Mouse (Mus musculus) neural tube, embryonic 11.5 days (tissue): ENCODE measurements around the gene St3gal5. TPM values are rescaled to one million over a fixed set of nuclear protein-coding genes. Genes with fewer than 3 reads are reported as not detected.

Experiments
- ATAC-seq: fragments of 200-750 bp; cut with Nextera tagmentation; 2 replicates; pipeline ENCODE4 v1.8.0; 2017; ENCODE audit warnings: moderate number of reproducible peaks, mild to moderate bottlenecking, moderate TSS enrichment, moderate library complexity; ENCODE audit not compliant: insufficient read depth, low FRiP score, low TSS enrichment
- DNase-seq: peaks from one replicate; pipeline ENCODE4 v3.0.0-alpha.2; 2015; ENCODE audit warnings: low spot score
- H3K27ac ChIP-seq: fragments of 300-500 bp; sonication (generic); 2 replicates; pipeline ENCODE4 v1.5.1; 2014; ENCODE audit warnings: low read depth, mild to moderate bottlenecking, low read length
- H3K27me3 ChIP-seq: fragments of 300-500 bp; sonication (generic); 2 replicates; pipeline ENCODE4 v1.6.1; 2014; ENCODE audit warnings: mild to moderate bottlenecking, low read length, mixed read lengths; ENCODE audit not compliant: control insufficient read depth, insufficient read depth
- H3K36me3 ChIP-seq: fragments of 300-500 bp; sonication (generic); 2 replicates; pipeline ENCODE4 v1.6.1; 2014; ENCODE audit warnings: mild to moderate bottlenecking, low read length, moderate library complexity, mixed read lengths; ENCODE audit not compliant: control insufficient read depth, insufficient read depth
- H3K4me1 ChIP-seq: fragments of 300-500 bp; sonication (generic); 2 replicates; pipeline ENCODE4 v1.6.1; 2014; ENCODE audit warnings: low read length, mixed read lengths; ENCODE audit not compliant: control insufficient read depth, insufficient read depth
- H3K4me2 ChIP-seq: fragments of 300-500 bp; sonication (generic); 2 replicates; pipeline ENCODE4 v1.6.1; 2014; ENCODE audit warnings: low read depth, mild to moderate bottlenecking, moderate library complexity
- H3K4me3 ChIP-seq: fragments of 300-500 bp; sonication (generic); 2 replicates; pipeline ENCODE4 v1.5.1; 2014; ENCODE audit warnings: low read depth, low read length
- H3K9ac ChIP-seq: fragments of 300-500 bp; sonication (generic); 2 replicates; pipeline ENCODE4 v1.6.1; 2014; ENCODE audit warnings: mild to moderate bottlenecking, low read length
- H3K9me3 ChIP-seq: fragments of 300-500 bp; sonication (generic); 2 replicates; pipeline ENCODE4 v1.6.1; 2016; ENCODE audit warnings: low read length; ENCODE audit not compliant: control insufficient read depth
- WGBS: fragments of 180-500 bp; shearing (Covaris S2); extraction: QIAGEN DNeasy Blood & Tissue Kit; methylation state at CpG from one replicate; pipeline ENCODE4 v1.1.7; 2014; 5-methylcytosine and 5-hydroxymethylcytosine counted together
- polyA plus RNA-seq: library from polyadenylated mRNA; unstranded; fragments of >200 nt; fragmentation: Nextera tagmentation; extraction: Ambion mirVana; gene quantifications from 2 replicates; pipeline ENCODE4 v1.2.1, GENCODE M21; 2014

St3gal5 gene
- polyA plus RNA-seq, 1 experiment from 2014 or later = 44.6 TPM

GRCm38 (mm10) chr6:72063718-72064117 lies 33.7 kb upstream of the St3gal5 start:
- 83% methylated on average over 6 of the region's 6 CpGs for WGBS
- H3K4me2 ChIP-seq = no peak overlapping the region
- H3K9me3 ChIP-seq = no peaks in the 10 kb centered on the region
- H3K27ac ChIP-seq = no peak overlapping the region
- ATAC-seq (no peak), DNase-seq (no peak)
- H3K4me3 ChIP-seq = no peak overlapping the region
- H3K9ac ChIP-seq = no peak overlapping the region
- no peaks in the 10 kb centered on the region for H3K27me3 ChIP-seq
- no peaks in the 10 kb centered on the region for H3K36me3 ChIP-seq
- H3K4me1 ChIP-seq = no peaks in the 10 kb centered on the region

- Histone ChIP-seq H3K9ac (no peak overlapping the region), H3K4me1 (no peaks in the 10 kb centered on the region), H3K36me3 (no peaks in the 10 kb centered on the region), H3K27me3 (no peaks in the 10 kb centered on the region), H3K4me2 (no peak overlapping the region), H3K27ac (no peak overlapping the region), H3K9me3 (no peaks in the 10 kb centered on the region), H3K4me3 (no peak overlapping the region)
- ATAC-seq = no peak
- DNase-seq = no peak
- WGBS = 74% methylated on average over 9 of the region's 10 CpGs
These were observed 31.4 kb upstream of the St3gal5 start for GRCm38 (mm10) chr6:72065988-72066387.

GRCm38 (mm10) chr6:72068436-72068835 lies 29.0 kb upstream of the St3gal5 start:
- Histone ChIP-seq H3K36me3 (no peaks in the 10 kb centered on the region), H3K4me3 (no peak overlapping the region), H3K4me1 (no peaks in the 10 kb centered on the region), H3K9ac (no peak overlapping the region), H3K27me3 (no peaks in the 10 kb centered on the region), H3K9me3 (no peaks in the 10 kb centered on the region), H3K4me2 (no peak overlapping the region), H3K27ac (no peak overlapping the region)
- no peak for ATAC-seq
- DNase-seq = no peak
- WGBS = 92% methylated on average over 4 of the region's 4 CpGs

GRCm38 (mm10) chr6:72071281-72071870 lies 26.0 kb upstream of the St3gal5 start:
- H3K27ac ChIP-seq = no peak overlapping the region
- H3K4me3 ChIP-seq = no peak overlapping the region
- H3K36me3 ChIP-seq = no peaks in the 10 kb centered on the region
- H3K9ac ChIP-seq = no peak overlapping the region
- H3K27me3 ChIP-seq = no peaks in the 10 kb centered on the region
- no peak for DNase-seq
- no peaks in the 10 kb centered on the region for H3K4me1 ChIP-seq
- 67% methylated on average over 5 of the region's 5 CpGs for WGBS
- ATAC-seq = no peak
- H3K4me2 ChIP-seq = no peak overlapping the region
- H3K9me3 ChIP-seq = no peaks in the 10 kb centered on the region

GRCm38 (mm10) chr6:72073781-72074180 lies 23.6 kb upstream of the St3gal5 start:
- Histone ChIP-seq H3K36me3 (no peaks in the 10 kb centered on the region), H3K27me3 (no peaks in the 10 kb centered on the region), H3K9ac (no peak overlapping the region), H3K27ac (no peak overlapping the region), H3K4me3 (no peak overlapping the region), H3K4me2 (no peak overlapping the region), H3K9me3 (no peaks in the 10 kb centered on the region), H3K4me1 (no peaks in the 10 kb centered on the region)
- no peak for ATAC-seq
- WGBS = 97% methylated on average over 4 of the region's 4 CpGs
- no peak for DNase-seq

GRCm38 (mm10) chr6:72076512-72076911 lies 20.9 kb upstream of the St3gal5 start:
- H3K9me3 ChIP-seq = no peaks in the 10 kb centered on the region
- no peak overlapping the region for H3K27ac ChIP-seq
- H3K27me3 ChIP-seq = no peaks in the 10 kb centered on the region
- no peaks in the 10 kb centered on the region for H3K36me3 ChIP-seq
- H3K4me2 ChIP-seq = no peak overlapping the region
- H3K9ac ChIP-seq = no peak overlapping the region
- DNase-seq = no peak
- no peak overlapping the region for H3K4me3 ChIP-seq
- WGBS = 79% methylated on average over 9 of the region's 9 CpGs
- no peak for ATAC-seq
- H3K4me1 ChIP-seq = no peaks in the 10 kb centered on the region

GRCm38 (mm10) chr6:72078178-72078577 lies 19.2 kb upstream of the St3gal5 start:
- H3K27ac ChIP-seq = no peak overlapping the region
- no peaks in the 10 kb centered on the region for H3K9me3 ChIP-seq
- no peak overlapping the region for H3K4me3 ChIP-seq
- ATAC-seq = no peak
- WGBS = 84% methylated on average over 5 of the region's 5 CpGs
- H3K4me2 ChIP-seq = no peak overlapping the region
- no peak for DNase-seq
- no peaks in the 10 kb centered on the region for H3K4me1 ChIP-seq
- no peaks in the 10 kb centered on the region for H3K36me3 ChIP-seq
- H3K27me3 ChIP-seq = no peaks in the 10 kb centered on the region
- no peak overlapping the region for H3K9ac ChIP-seq

GRCm38 (mm10) chr6:72081318-72082024 lies 15.9 kb upstream of the St3gal5 start:
- no peak overlapping the region for H3K9ac ChIP-seq
- H3K27ac ChIP-seq = no peak overlapping the region
- WGBS = 92% methylated on average over 13 of the region's 13 CpGs
- H3K9me3 ChIP-seq = no peaks in the 10 kb centered on the region
- no peak overlapping the region for H3K4me3 ChIP-seq
- no peaks in the 10 kb centered on the region for H3K27me3 ChIP-seq
- no peaks in the 10 kb centered on the region for H3K36me3 ChIP-seq
- no peaks in the 10 kb centered on the region for H3K4me1 ChIP-seq
- H3K4me2 ChIP-seq = no peak overlapping the region
- ATAC-seq (no peak), DNase-seq (no peak)

GRCm38 (mm10) chr6:72087402-72087801 lies 10.0 kb upstream of the St3gal5 start:
- H3K36me3 ChIP-seq = no peaks in the 10 kb centered on the region
- 85% methylated on average over 5 of the region's 5 CpGs for WGBS

More at GRCm38 (mm10) chr6:72087402-72087801, 10.0 kb upstream of the St3gal5 start:
- Histone ChIP-seq H3K4me1 (no peaks in the 10 kb centered on the region), H3K4me3 (no peak overlapping the region), H3K4me2 (no peak overlapping the region), H3K27me3 (no peaks in the 10 kb centered on the region), H3K9me3 (no peaks in the 10 kb centered on the region), H3K9ac (no peak overlapping the region), H3K27ac (no peak overlapping the region)
- DNase-seq (no peak), ATAC-seq (no peak)
